Mouse (Mus musculus): ENCODE measurements around the gene Lrrc75b.

DNA sequence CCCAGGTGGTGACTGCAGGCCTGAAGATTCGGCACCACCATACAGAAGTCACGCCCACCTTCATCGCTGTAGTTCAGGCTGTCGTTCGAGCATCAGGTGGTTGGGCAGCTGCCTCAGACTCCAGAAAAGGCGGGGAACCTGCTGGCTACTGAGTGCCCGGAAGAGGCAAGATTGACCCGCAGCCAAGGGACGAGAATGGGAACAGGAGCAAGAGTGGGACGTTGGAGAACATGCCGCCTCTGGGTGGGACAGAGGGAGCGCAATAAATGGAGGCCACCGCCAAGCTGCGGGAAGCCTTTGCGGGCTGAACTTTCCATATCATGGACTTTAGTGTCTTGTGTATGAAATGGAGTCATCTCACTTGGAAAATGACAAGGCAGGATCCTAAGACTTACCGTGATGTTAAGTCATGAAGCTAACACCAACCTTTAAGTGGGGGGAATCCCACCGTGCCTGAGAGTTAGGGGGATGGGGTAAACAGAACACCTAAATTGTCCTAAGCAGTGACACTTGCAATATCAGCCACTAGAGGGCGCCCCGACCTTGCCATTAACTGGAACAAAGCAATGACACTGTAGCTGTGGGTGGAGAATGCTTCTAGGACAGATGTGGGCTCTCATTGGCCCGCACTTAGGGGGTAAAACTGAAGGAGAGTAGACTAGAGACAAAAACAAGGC is 25.9 kb upstream of the Lrrc75b start:
- no peak for TF ChIP-seq POLR2A (IDR thresholded peaks at IDR 0.05; ENCODE audit: insufficient read length, low read depth)
- no peak for TF ChIP-seq MAX (IDR thresholded peaks at IDR 0.05; ENCODE audit: low read depth)
- no peak for TF ChIP-seq USF1 (IDR thresholded peaks at IDR 0.05; ENCODE audit: low read depth)

Data from myocyte (in vitro differentiated cells).